In genomic region chr5:32127226-32127625, GRCm38 (mm10) we compare ENCODE assay signal across 21 mouse cellular contexts. TPM values are rescaled to one million over a fixed set of nuclear protein-coding genes. Genes with fewer than 3 reads are reported as not detected.
DNase-seq lines count a peak whose midpoint lies in the region; ATAC-seq lines count a peak whose summit lies in the region.
"Had no signal": no experiment of that assay in that cellular context is flagged by ENCODE, and none has a peak within 500 bp of the region (broad histone marks: within the 10 kb centered on the region; RNA-seq: fewer than 3 reads in every experiment).

No protein-coding gene starts in this region.

- DNase-seq in cerebellum, postnatal 10 days = peak; percentile 60 to 61
- no peak for DNase-seq in cerebellum, postnatal 36 days
- DNase-seq in cerebellum, postnatal 14 days = peak; percentile 44 to 60
- DNase-seq in cerebellum, postnatal 4 days (ENCODE audit: low spot score in 2 of 2) = no peak
- no peak for DNase-seq in embryonic facial prominence, embryonic 10.5 days (ENCODE audit: low spot score)
- peak; percentile 20 for DNase-seq in left cerebral cortex, postnatal 4 days
- DNase-seq in left cerebral cortex, postnatal 10 days (ENCODE audit: extremely low spot score in 1 of 2, low spot score in 2 of 2) = no peak
- DNase-seq: adrenal gland, adult 2 months; adrenal gland, adult 8-10 months; adrenal gland, postnatal 10 days; adrenal gland, postnatal 14 days; adrenal gland, postnatal 25 days; adrenal gland, postnatal 36 days; B cell, adult 2 months; cerebellum, adult 11 months; cerebellum, adult 11-12 months had no signal

- H3K27ac ChIP-seq in embryonic facial prominence, embryonic 15.5 days (replicated peaks) = peak overlapping the region; percentile 25; the same call in 1 of the 2 replicates
- no peak overlapping the region for H3K27ac ChIP-seq in embryonic facial prominence, embryonic 10.5 days (replicated peaks)

- no peaks in the 10 kb centered on the region for H3K27me3 ChIP-seq in embryonic facial prominence, embryonic 15.5 days
- peaks cover 31% of the 10 kb centered on the region for H3K27me3 ChIP-seq in embryonic facial prominence, embryonic 10.5 days (replicated peaks; ENCODE audit: low read depth, poor library complexity, severe bottlenecking)
- H3K27me3 ChIP-seq: Patski had no signal

- 75% methylated on average over 3 of the region's 3 CpGs for WGBS in embryonic facial prominence, embryonic 15.5 days
- 82% methylated on average over 3 of the region's 3 CpGs for WGBS in embryonic facial prominence, embryonic 10.5 days

- no peak overlapping the region for H3K9ac ChIP-seq in embryonic facial prominence, embryonic 15.5 days

- H3K4me2 ChIP-seq in embryonic facial prominence, embryonic 15.5 days (replicated peaks) = no peak overlapping the region

- no peaks in the 10 kb centered on the region for H3K36me3 ChIP-seq in embryonic facial prominence, embryonic 15.5 days
- H3K36me3 ChIP-seq in embryonic facial prominence, embryonic 10.5 days (replicated peaks) = no peaks in the 10 kb centered on the region
- H3K36me3 ChIP-seq: G1E had no signal

- H3K4me3 ChIP-seq in embryonic facial prominence, embryonic 15.5 days (replicated peaks) = no peak overlapping the region
- H3K4me3 ChIP-seq in embryonic facial prominence, embryonic 10.5 days = no peak overlapping the region

- ATAC-seq in embryonic facial prominence, embryonic 15.5 days (ENCODE audit: insufficient number of reproducible peaks, low FRiP score, low TSS enrichment, low read depth) = no peak
- ATAC-seq: activated CD4-positive, CD25-positive, alpha-beta regulatory T cell, adult 4 months; CD4-positive, CD25-positive, alpha-beta regulatory T cell, adult 4 months; Patski had no signal

- intact Hi-C loops in left cerebral cortex, postnatal 4 days (cut with DNase I) = no loop called here
- intact Hi-C loops in left cerebral cortex, postnatal 10 days (cut with DNase I) = no loop called here

- no peaks in the 10 kb centered on the region for H3K9me3 ChIP-seq in embryonic facial prominence, embryonic 15.5 days (replicated peaks)
- H3K9me3 ChIP-seq in embryonic facial prominence, embryonic 10.5 days = no peaks in the 10 kb centered on the region
- H3K9me3 ChIP-seq: G1E had no signal

- H3K4me1 ChIP-seq in embryonic facial prominence, embryonic 15.5 days = peaks cover 20% of the 10 kb centered on the region
- peaks cover 12% of the 10 kb centered on the region; the same call in 1 of the 2 replicates for H3K4me1 ChIP-seq in embryonic facial prominence, embryonic 10.5 days

RNA-seq across cellular contexts. Expression of gene Fosl2, which starts 8.4 kb away (rescaled TPM):
- 12.5 and 14.0 TPM in 2 replicates for polyA plus RNA-seq in embryonic facial prominence, embryonic 15.5 days (2015; fragmentation: Nextera tagmentation; extraction: Ambion mirVana)
- 0.50 and 0.67 TPM in 2 replicates for polyA plus RNA-seq in embryonic facial prominence, embryonic 10.5 days (2016; fragmentation: Nextera tagmentation; extraction: Ambion mirVana)
- 10 to 100 TPM; 46.3 to 52.0 TPM for total RNA-seq in left cerebral cortex, postnatal 4 days (2021)
- 10 to 100 TPM; 27.5 to 31.3 TPM for total RNA-seq in left cerebral cortex, postnatal 10 days (2021)

Comparison
In these comparisons a context has a peak if more than half of its experiments do, and no peak if none do; other contexts are left out.
1. DNase-seq: peak in cerebellum, postnatal 10 days (2 of 2), cerebellum, postnatal 14 days (2 of 2) and left cerebral cortex, postnatal 4 days (single experiment); none in cerebellum, postnatal 36 days (0 of 2), cerebellum, postnatal 4 days (0 of 2), embryonic facial prominence, embryonic 10.5 days (single experiment) and left cerebral cortex, postnatal 10 days (0 of 2).